Mouse (Mus musculus) layer of hippocampus, adult 8-10 months (tissue): ENCODE data around the gene Hus1b. TPM values are rescaled to one million over a fixed set of nuclear protein-coding genes. Genes with fewer than 3 reads are reported as not detected.

Experiments used
- DNase-seq, 2 experiments: peaks; one replicate each; pipeline ENCODE4 v3.0.0; 2022; ENCODE audit warnings: low spot score in 2 of 2
- total RNA-seq, 4 experiments: library from RNA; stranded (reverse); gene quantifications; 2 replicates each; pipeline ENCODE4 v1.2.4; 2022

Gene Hus1b
- 1 to 10 TPM in 2 of 4 experiments, under 1 TPM in 2; 0.64 to 1.1 (median 0.90) TPM for total RNA-seq

DNA sequence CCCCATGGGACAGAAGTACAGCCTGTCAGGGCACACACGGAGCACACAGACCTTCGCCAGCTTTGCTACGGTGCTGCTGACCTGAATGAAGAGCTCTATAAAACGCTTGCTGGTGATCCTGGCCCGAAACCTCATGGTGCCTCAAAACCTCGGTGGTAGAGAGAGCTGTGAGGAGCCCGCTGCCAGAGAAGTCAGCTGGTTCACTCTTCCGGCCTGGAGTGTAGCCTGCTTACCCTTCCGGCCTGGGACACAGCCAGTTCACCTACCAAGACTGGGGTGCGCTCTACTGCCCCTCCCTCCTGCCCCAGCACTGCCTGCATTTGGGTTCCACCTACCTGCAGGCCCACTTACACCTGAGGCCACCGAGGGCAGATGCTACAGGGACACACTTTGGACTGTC is at the start of gene Hus1b:
TSS of gene Hus1b (minus strand) at position 220 of the 400 bp plus-strand sequence.
- no peak for DNase-seq

DNA sequence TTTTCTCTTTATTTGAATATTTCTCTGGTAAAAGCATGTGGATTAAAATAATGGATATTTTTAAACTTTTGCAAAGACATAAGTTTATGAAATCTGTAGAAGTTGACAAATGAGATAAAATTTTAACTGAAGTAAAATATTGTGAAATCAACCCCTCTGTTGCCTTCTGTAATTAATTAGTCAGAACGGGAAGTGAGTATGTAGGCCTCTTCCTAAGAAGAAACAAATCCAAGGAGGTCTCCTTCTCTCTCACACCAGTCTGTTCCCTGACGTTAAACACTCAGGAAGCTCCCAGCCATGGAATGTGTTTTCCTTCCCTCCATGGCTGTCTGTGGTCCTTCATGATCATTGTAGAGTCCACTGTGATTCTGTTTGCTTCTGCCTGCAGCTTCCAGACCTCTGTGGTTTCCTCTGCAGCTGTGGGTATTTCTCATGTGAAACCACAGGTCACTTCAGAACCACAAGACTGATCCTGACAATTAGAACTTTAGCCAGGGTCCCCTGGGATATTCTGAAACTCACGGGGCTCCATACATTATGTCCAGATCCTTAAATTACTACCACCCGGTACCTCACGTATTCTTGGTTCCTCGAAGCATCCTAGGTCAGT is 46.8 kb upstream of the Hus1b start:
- DNase-seq = no peak

DNA sequence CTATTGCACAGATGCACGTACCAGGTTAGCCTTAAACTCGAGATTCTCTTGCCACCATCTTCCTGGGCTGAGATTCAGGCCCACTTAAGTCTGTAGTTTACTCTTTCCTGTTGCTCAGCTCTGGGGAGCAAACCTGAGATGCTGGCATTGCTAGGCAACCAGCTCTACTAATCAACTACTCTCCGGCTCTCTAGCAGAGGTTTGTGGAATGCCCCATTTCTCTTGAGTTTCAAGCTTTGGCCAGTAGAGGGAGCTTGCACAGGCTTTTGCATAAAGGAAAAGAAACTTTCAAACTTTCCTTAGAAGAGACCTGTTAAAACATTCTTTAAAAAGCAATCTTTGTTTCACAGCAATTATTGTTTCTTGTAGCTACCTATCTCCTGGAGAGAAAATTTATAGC is 46.3 kb upstream of the Hus1b start:
- peak; percentile 31 to 64 for DNase-seq

DNA sequence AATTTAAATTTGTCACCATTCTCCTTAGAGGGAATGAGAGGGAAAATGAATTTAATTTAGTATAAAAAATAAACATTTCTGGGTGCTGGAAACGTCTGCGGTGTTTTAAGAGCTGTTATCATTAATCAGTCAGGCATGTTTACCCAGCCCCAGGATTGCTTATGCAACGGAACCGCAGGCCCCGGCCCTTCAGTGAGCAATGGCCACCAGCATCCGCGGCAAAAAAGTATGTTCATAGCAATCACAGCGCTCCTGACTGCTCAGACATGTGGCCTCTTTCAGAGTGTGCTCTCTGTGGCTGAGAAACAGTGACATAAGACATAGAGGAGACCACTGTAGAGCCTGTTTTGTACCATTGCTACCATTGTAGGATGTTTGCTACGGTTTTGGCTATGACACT is 42.7 kb upstream of the Hus1b start:
- no peak for DNase-seq

DNA sequence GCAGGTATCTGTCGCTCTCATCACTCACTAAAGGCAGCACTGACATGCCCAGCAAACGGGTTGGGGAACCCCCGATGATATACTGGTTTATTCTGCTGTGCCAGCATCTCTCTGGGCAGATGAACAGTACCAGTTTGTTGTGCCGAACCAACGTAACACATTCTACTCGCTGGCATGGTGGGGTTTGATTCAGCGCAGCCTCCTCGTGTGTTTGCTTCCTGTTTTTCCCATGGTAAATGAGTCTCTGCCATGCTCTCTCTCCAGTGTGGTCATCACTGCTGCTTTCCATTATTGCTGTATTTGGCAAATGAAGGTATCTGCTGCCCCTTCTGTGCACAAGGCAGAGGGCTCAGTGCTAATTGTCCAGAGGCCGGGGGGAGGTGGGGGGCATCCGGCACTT is 42.2 kb upstream of the Hus1b start:
- no peak for DNase-seq

DNA sequence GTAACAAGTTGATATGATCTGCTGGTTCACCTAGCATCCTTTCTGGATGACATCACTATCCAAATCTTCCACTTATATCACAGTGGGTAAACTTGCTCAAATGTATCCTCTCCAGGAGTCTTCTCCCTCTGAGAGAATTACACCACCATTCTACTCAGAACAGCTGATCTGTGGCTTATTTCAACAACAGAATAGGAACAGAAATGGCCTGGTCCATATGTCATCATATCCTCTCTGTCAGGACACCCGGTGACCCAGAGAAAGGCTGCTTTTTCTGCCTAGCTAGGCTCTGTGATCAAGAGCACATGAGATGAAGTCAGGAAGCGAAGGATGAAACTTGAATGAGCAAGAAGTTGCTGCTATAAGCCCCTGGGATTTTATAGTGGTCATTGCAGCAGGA is 40.1 kb upstream of the Hus1b start:
- DNase-seq = no peak

DNA sequence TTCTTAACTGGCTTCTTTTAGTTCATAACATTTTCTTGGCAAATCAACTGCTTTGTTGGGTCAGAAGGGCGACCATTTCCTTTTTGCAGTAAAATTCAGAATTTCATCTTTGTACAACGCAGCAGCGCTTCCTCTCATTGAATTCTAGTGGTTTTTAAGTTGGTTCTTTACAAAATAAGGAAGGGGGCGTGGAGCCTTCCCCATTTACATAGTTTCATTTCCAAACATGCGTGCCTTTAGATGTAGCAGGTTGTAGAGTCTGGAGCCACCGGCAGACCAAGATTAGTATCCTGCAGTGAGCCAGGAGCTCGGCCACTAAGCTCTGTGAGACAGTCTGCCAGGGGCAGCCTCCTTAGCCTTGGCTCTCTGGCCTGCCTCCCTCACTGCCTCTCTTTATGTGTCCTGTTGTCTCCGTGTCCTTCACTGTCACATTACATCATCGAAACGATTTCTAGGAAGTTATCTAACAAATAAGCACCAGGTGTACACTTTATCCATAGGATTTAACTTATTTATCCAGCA is 39.4 kb upstream of the Hus1b start:
- DNase-seq = no peak

DNA sequence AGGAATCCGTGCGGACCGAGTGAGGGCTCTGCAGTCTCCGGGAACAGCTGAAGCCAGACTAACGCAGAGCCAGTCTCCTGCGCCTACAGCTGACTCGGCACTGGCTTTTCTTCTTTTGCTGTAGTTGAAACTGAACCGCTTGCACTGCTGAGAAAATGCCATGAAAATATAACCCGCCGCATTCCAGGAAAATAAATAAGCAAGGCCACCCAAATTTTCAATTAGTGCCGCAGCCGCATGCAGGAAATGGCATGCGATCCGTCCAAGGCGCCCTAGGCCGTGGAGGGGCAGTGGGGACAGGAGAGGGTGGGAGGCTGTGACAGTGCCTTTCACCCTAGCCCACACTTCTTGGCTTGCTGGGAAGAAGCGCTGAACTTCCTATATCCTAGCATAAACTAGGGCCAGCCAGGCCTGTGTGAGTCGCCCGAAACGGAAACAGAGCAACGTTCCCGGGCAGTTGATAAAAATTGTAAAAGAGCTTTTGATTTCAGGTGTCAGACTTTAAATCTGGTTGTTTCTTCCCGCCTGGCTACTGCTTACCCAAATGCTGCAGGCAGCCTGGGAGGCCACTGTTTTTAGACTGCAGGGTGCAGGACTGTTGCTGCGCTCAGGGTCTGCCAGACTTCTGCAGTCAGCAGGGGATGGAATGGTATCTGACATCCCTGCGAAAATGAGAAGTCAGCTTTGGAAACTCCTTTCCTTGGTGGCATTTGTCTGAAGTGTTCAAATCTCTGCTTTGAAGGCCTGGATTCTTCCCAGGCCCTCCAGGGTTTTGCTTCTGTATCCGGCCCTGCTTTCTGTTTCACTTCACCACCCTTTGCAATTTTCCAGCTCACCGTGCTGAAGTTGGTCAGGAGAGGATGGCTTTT is 38.3 kb upstream of the Hus1b start:
- DNase-seq = peak in 1 of 2 experiments; percentile 38

DNA sequence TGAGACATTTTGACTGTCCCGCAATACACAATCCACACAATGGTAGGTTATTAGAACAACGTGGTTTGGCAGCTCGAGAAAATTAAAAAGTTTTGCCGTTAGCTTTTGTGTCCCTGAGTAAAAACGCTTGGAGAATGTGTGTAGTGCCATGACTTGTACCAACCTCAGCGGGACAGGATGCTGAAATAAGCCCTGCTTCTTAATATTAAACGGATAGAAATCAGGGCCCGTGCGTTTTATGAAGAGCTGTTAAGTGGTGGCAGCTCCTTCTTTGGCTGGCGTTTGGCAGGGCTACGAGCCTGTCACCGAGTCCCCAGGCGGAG is 37.7 kb upstream of the Hus1b start:
- no peak for DNase-seq

DNA sequence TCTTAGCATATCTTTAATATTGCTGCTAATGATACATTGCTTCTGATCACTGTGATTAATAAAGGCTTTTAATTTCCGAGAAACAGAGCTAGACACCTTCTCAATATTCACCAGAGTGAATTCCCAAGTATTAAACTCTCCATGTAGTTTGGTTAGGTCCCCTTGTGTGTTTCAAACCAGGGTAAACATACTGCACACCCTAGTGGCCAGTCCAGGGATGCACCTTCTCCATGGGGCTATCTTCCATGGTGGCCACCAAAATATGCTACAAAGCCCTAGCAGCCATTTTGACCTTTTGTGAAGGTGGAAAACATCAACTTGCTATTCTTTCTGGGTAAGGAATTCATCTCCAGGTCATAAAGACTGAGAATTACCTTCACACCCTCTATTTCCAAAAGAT is 34.1 kb upstream of the Hus1b start:
- DNase-seq = no peak

DNA sequence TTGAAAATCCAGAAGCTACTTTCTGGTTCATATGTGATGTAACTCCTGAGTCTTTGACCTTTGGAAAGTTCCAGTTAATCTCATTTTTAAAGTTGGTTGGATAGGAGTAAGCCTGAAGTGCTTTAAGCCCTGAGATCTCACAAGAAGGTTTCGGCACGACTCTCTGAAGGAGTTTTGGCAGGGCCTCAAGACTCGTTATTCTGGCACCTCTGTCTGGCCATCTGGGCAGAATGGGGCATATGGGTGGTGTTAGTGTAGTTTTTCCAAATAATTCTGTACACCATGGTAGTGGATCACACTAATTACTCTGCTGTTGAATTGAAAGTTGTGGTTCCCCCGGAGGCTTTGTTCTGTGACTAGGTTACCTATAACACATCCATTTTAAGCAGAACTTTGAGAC is 30.7 kb upstream of the Hus1b start:
- no peak for DNase-seq

DNA sequence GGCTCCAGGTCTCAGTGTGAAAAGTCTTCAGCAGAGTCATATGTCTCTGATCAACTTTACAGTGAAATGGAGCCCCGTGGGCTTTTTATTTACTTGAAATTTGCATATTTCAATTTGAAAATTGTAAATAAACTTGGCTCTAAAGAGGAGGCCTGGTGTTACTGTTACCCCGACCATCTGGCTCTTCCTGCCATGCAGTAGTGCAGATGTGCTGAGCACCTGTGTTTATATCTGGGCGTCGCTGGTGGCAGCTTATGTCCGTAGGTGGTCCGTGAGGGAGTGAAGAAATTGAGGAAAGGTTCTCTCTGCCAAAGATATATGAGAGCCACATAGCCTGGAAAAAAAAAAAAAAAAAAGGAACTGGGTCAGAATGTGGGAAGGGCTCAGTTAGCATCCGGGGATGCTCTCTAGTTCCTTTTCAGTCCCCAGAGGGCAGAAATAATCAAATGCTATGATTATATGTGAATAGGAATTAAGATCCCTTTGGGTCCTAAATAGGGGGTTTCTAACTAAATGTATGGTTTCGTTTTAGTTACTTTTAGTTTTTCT is 29.1 kb upstream of the Hus1b start:
- DNase-seq = no peak

DNA sequence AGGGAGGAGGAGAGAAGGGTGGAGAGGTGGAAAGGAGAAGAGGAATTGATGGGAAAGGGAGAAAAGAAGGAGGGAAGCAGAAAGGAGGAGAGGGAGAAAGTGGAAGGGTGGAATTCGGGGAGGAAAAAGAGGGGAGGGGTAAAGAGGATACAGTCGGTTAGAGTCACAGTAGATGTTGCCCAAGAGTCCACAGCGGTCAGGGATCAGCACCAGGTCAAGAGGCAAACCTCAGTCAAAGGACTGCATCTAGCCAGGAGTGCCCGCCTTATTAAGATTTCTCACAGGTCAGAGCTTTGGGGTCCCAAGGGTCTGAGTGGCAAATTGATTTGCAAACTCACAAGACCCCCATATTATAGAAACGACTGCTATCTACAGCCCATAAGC is 26.7 kb upstream of the Hus1b start:
- no peak for DNase-seq

DNA sequence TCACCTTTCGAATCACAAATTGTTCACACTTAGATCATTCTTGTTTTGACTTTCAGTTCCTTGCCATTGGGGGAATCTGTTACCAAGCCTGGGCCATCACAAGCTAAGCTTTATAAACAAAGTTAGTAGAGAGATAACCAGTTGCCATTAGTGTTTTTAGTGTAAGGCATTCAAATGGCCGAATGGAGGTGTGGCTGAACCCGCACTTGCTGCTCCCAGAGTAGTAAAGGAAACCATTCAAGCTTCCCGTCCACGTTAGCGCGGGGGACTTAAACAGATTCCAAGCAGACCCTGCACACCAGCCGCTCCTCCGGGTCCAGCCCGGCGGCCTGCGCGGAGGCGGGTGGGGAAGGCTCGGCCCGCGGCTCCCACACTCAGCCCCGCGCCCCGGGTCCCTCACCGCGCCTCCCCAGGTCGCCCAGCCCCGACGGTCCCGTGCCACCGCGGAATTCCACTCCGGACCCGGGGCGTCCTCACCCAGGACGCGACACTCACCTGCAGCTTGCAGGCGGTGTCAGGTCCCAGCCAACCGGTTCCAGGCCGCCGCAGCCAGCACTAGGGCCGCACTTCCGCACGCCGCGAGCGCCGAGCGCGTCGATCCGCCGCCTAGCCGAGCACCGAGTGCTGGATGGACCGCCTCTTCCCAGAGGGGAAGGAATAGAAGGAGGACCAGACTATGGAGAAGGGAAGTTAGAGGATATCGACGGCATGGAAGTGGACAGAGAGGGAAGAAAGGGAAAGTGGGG is 26.1 kb upstream of the Hus1b start, which contains the start of the genes Exoc2 and Gm5447:
TSS of gene Exoc2 (minus strand) at position 593 of the 746 bp plus-strand sequence.
TSS of gene Gm5447 (plus strand) at position 704 of the 746 bp plus-strand sequence.
- DNase-seq = peak; percentile 56 to 72

DNA sequence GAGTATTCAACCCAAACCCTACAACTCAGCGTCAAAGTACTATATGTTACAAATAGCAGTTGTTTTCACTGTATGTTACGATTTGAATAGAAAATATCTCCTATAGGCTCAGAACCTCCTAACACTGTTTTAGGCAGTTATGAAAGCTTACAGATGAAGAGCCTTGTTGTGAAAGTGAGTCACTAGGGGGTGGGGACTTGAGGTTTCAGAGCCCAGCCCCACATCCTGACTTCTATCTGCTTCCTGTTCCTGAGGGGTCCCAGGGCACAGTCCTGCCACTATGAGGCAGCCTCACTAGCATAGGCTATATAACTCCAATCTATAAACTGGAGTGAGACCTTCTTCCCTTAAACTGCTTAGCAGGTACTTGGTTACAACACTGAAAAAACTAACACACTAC is 24.5 kb upstream of the Hus1b start:
- no peak for DNase-seq

DNA sequence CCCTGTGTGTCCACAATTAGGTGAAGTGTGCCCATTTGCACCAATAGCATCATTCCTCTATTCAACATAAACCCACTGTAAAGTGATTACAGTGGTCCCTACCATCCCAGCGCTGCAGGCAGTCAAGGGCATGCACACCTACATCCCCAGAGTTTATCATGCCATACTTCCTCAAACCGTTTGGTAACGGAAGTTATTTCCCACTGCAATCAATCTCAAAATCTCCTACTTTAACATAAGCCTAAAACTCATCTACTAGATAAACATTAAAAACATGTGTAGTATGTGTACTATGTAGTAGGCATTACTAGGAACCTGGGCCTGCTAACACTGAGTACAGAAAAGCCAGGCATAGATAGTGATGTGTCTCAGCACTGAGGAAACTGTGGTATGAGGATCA is 23.5 kb upstream of the Hus1b start:
- no peak for DNase-seq

DNA sequence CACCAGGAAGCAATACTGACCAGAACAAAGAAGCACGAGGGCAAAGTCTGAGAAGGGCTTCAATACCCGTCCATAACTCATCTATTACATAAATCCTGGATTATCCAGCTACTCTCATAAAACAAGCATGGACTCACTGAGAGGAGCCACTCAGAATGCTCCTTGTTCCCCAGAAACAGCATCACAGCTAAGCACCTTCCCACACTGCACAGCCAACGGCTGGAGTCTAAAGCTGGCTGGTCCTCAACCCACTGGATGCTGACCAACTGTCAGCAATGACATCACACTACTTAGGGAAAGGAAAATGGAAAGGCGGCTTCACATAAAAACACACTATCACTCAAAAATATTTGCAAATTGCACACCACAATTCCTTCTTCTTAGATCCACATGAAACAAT is 20.8 kb upstream of the Hus1b start:
- no peak for DNase-seq

DNA sequence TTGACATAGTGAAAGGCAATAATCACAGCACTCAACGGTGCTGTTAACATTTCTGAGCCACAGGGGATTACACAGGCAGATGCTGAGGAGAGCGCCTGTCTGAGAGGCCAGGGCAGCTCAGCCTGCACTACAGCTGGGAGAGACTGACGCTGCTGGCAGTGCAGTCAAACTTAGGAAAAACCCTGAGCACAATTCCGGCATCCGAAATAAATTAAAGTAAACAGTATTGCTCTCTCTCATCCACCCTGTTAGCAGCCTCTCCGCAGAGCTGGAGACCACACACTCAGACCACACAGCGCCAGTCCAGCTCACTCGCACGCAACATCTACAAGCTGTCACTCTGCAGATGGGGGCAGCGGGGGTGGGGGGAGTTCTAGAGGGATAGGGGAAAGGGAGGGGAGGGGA is 18.9 kb upstream of the Hus1b start:
- DNase-seq = no peak

DNA sequence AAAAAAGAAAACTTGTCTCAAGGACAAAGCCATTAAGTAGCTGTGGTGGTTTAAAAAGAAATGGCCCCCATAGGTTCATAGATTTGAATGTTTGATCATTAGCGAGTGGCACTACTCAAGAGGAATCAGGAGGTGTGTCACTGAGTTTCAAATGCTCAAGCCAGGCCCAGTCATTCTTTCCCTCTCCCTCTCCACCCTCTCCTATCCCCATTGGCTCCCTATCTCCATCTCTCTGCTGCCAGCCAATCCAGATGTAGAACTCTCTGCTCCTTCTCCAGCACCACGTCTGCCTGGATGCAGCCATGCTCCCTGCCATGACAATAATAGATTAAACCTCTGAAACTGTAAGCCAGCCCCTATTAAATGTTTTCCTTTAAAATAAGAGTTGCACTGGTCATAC is 14.4 kb upstream of the Hus1b start:
- no peak for DNase-seq

DNA sequence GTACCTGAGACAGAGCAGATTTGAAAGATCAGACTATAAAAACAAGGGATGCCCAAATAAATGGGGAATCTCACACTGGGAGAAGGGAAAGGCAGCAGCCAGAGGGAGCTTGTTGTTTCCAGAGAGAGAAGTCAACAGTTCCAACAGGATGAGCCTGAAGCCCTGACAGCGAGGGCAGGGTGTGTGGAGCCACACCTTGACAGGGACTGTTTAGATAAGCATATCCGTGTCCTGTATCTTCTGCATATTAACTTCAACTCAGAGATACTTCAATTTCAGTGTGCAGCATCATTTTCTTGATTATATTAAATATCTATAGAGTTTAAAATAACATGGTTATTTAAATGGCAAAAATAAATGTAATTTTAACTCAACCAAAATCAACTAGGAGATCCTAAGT is 13.2 kb upstream of the Hus1b start:
- no peak for DNase-seq

DNA sequence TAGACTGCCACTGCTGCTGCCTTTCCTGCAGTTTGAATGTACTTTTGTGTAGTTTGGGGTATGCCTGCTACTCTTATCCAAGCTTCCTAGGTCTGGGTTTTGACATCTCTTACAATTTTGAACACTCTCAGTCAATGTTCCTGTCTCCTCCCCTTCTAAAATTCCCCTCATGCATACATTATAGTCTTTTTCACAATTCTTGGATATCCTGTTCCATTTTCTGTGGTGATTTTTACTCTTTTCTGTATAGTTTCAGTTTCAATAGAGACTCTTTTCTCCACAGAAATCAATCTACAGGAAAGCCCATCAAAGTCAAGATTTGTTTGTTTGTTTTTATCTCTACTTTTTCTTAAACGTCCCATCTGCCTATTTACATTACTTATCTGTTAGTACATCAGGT is 6.0 kb upstream of the Hus1b start:
- no peak for DNase-seq

DNA sequence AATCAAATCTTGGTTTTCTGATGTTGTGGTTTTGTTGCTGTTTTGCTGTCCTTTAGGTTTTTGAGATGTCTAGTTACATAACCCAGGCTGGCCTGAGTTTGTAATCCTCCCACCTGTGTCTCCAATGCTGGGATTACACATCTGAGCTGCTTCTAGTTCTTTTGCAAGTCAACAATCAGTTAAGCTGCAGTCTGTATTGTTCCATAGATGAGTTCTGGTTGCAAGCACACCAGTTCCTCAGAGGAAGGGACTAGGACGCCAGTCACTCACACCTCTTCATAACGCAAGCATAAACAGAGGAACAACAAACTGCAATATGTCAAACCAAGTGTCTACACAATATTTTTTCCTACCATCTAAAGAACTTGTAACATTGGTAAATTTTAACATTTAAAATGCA is 4.5 kb upstream of the Hus1b start:
- DNase-seq = no peak
